Mouse (Mus musculus): ENCODE data around the gene Sdccag8.

GRCm38 (mm10) chr1:176931511-176931910 is 117.1 kb downstream of the Sdccag8 start:
- no peak for TF ChIP-seq CTCF (IDR thresholded peaks at IDR 0.05; ENCODE audit: insufficient read depth, low read length)
- no peak for TF ChIP-seq POLR2A (IDR thresholded peaks at IDR 0.05; ENCODE audit: borderline replicate concordance, extremely low read depth, low read depth, low read length)
